Comparison of ENCODE assay signal across 8 mouse cellular contexts in genomic region chr3:90051441-90052350, GRCm38 (mm10). TPM values are rescaled to one million over a fixed set of nuclear protein-coding genes. Genes with fewer than 3 reads are reported as not detected.
A peak's percentile ranks its signal among the peaks of the same experiment; 100 is the strongest.
DNase-seq lines count a peak whose midpoint lies in the region; ATAC-seq and TF ChIP-seq lines count a peak whose summit lies in the region.

TSS of gene 4933434E20Rik (plus strand) at chr3:90051636.

- H3K36me3 ChIP-seq in embryonic facial prominence, embryonic 15.5 days: peaks cover 27% of the 10 kb centered on the region
- peaks cover 27% of the 10 kb centered on the region for H3K36me3 ChIP-seq in heart, adult 2 months (ENCODE audit: control insufficient read depth, insufficient read depth, low read length)
- peaks cover 12% of the 10 kb centered on the region for H3K36me3 ChIP-seq in kidney, postnatal 0 days (ENCODE audit: insufficient read depth, low read length)
- peaks cover 18% of the 10 kb centered on the region for H3K36me3 ChIP-seq in liver, adult 2 months (ENCODE audit: control insufficient read depth, insufficient read depth, low read length)
- H3K36me3 ChIP-seq in stomach, embryonic 16.5 days (ENCODE audit: control insufficient read depth, insufficient read depth, low read length): peaks cover 5% of the 10 kb centered on the region; the same call in 1 of the 2 replicates

- DNase-seq in A20 (ENCODE audit: low read depth, low spot score): peak; percentile 85
- peak; percentile 57 to 76 for DNase-seq in heart, adult 2 months
- DNase-seq in kidney, postnatal 0 days (ENCODE audit: low spot score): peak; percentile 81
- DNase-seq in liver, adult 2 months (ENCODE audit: extremely low read depth, low read depth, low spot score): peak; percentile 36

- H3K9me3 ChIP-seq in embryonic facial prominence, embryonic 15.5 days (replicated peaks): no peaks in the 10 kb centered on the region
- H3K9me3 ChIP-seq in kidney, postnatal 0 days (replicated peaks; ENCODE audit: low read length): no peaks in the 10 kb centered on the region
- H3K9me3 ChIP-seq in stomach, embryonic 16.5 days (replicated peaks; ENCODE audit: control insufficient read depth, low read length): no peaks in the 10 kb centered on the region

- WGBS in embryonic facial prominence, embryonic 15.5 days: under 1% methylated on average over 43 of the region's 43 CpGs
- under 1% methylated on average over 42 of the region's 43 CpGs for WGBS in heart, adult 2 months
- under 1% methylated on average over 38 of the region's 43 CpGs for WGBS in kidney, postnatal 0 days
- WGBS in liver, adult 2 months: under 1% methylated on average over 43 of the region's 43 CpGs
- WGBS in stomach, embryonic 16.5 days: 0% methylated on average over 43 of the region's 43 CpGs

- H3K27me3 ChIP-seq in embryonic facial prominence, embryonic 15.5 days: no peaks in the 10 kb centered on the region
- H3K27me3 ChIP-seq in heart, adult 2 months (ENCODE audit: control insufficient read depth, insufficient read depth, low read length): no peaks in the 10 kb centered on the region
- no peaks in the 10 kb centered on the region for H3K27me3 ChIP-seq in kidney, postnatal 0 days (ENCODE audit: insufficient read depth, low read length)
- H3K27me3 ChIP-seq in liver, adult 2 months (ENCODE audit: control insufficient read depth, insufficient read depth, low read length): no peaks in the 10 kb centered on the region
- no peaks in the 10 kb centered on the region for H3K27me3 ChIP-seq in stomach, embryonic 16.5 days (ENCODE audit: control insufficient read depth, insufficient read depth, low read length)

- no peak for TF ChIP-seq EP300 in heart, adult 2 months (IDR thresholded peaks at IDR 0.05; ENCODE audit: insufficient read depth, low read depth, low read length)

- no peak for TF ChIP-seq CTCF in heart, adult 2 months (IDR thresholded peaks at IDR 0.05)
- no peak for TF ChIP-seq CTCF in kidney, postnatal 0 days (IDR thresholded peaks at IDR 0.05; ENCODE audit: low read depth)
- TF ChIP-seq CTCF in liver, adult 2 months (IDR thresholded peaks at IDR 0.05; ENCODE audit: low read depth, low read length): no peak

- TF ChIP-seq POLR2A in heart, adult 2 months (IDR thresholded peaks at IDR 0.05; ENCODE audit: insufficient read depth, low read depth, low read length): no peak; the same call in none of the 2 replicates
- TF ChIP-seq POLR2A in liver, adult 2 months (IDR thresholded peaks at IDR 0.05; ENCODE audit: extremely low read depth, insufficient read depth, low read length): no peak

- peak within 1 kb of the TSS; percentile 57 for H3K4me2 ChIP-seq in embryonic facial prominence, embryonic 15.5 days (replicated peaks)
- peak within 1 kb of the TSS; percentile 51 for H3K4me2 ChIP-seq in kidney, postnatal 0 days (ENCODE audit: low read length)
- peak within 1 kb of the TSS; percentile 84 for H3K4me2 ChIP-seq in stomach, embryonic 16.5 days (ENCODE audit: low read depth, low read length)

- peak within 1 kb of the TSS; percentile 98 for H3K27ac ChIP-seq in embryonic facial prominence, embryonic 15.5 days (replicated peaks)
- peak within 1 kb of the TSS; percentile 93 for H3K27ac ChIP-seq in heart, adult 2 months
- peak within 1 kb of the TSS; percentile 96 for H3K27ac ChIP-seq in kidney, postnatal 0 days
- peak within 1 kb of the TSS; percentile 87 for H3K27ac ChIP-seq in liver, adult 2 months (replicated peaks; ENCODE audit: insufficient read depth, low read depth, low read length)
- peak within 1 kb of the TSS; percentile 93 for H3K27ac ChIP-seq in stomach, embryonic 16.5 days (ENCODE audit: low read length)

- intact Hi-C loops in heart, adult 2 months (cut with DNase I): loop anchor here (2.0 to 5.0 kb wide), 3 partner anchors 27 to 89 kb away; partner anchors contain the start of gene Atp8b2

- H3K4me3 ChIP-seq in embryonic facial prominence, embryonic 15.5 days (replicated peaks): peak within 1 kb of the TSS; percentile 87
- peak within 1 kb of the TSS; percentile 84 for H3K4me3 ChIP-seq in heart, adult 2 months
- peak within 1 kb of the TSS; percentile 70 for H3K4me3 ChIP-seq in kidney, postnatal 0 days (replicated peaks; ENCODE audit: low read depth, low read length)
- H3K4me3 ChIP-seq in liver, adult 2 months (ENCODE audit: insufficient read depth, low read depth, low read length): peak within 1 kb of the TSS; percentile 99
- H3K4me3 ChIP-seq in stomach, embryonic 16.5 days (replicated peaks; ENCODE audit: low read length): peak within 1 kb of the TSS; percentile 89

- H3K4me1 ChIP-seq in embryonic facial prominence, embryonic 15.5 days: peaks cover 24% of the 10 kb centered on the region
- H3K4me1 ChIP-seq in heart, adult 2 months (ENCODE audit: control insufficient read depth, insufficient read depth, low read length): peaks cover 3% of the 10 kb centered on the region
- peaks cover 11% of the 10 kb centered on the region; the same call in 1 of the 2 replicates for H3K4me1 ChIP-seq in kidney, postnatal 0 days (replicated peaks; ENCODE audit: insufficient read depth, low read length)
- peaks cover 12% of the 10 kb centered on the region; the same call in 1 of the 2 replicates for H3K4me1 ChIP-seq in liver, adult 2 months (ENCODE audit: control insufficient read depth, insufficient read depth, low read length)
- peaks cover 16% of the 10 kb centered on the region for H3K4me1 ChIP-seq in stomach, embryonic 16.5 days (ENCODE audit: control insufficient read depth, insufficient read depth, low read length)

- peak within 1 kb of the TSS; percentile 93 for H3K9ac ChIP-seq in embryonic facial prominence, embryonic 15.5 days
- peak within 1 kb of the TSS; percentile 86 for H3K9ac ChIP-seq in heart, adult 2 months (ENCODE audit: low read depth, low read length)
- H3K9ac ChIP-seq in kidney, postnatal 0 days (ENCODE audit: low read depth, low read length): peak within 1 kb of the TSS; percentile 92
- peak within 1 kb of the TSS; percentile 96 for H3K9ac ChIP-seq in liver, adult 2 months (ENCODE audit: low read depth, low read length)
- peak within 1 kb of the TSS; percentile 94 for H3K9ac ChIP-seq in stomach, embryonic 16.5 days (ENCODE audit: low read length)

- ATAC-seq in activated CD4-positive, CD25-positive, alpha-beta regulatory T cell, adult 4 months: peak; percentile 26
- ATAC-seq in embryonic facial prominence, embryonic 15.5 days (ENCODE audit: insufficient number of reproducible peaks, low FRiP score, low TSS enrichment, low read depth): peak; percentile 65
- peak; percentile 83 for ATAC-seq in kidney, postnatal 0 days (replicated peaks; ENCODE audit: low FRiP score, low read depth)
- peak; percentile 54 for ATAC-seq in monocyte, adult 5-6 weeks (replicated peaks; ENCODE audit: insufficient number of reproducible peaks, low FRiP score, low TSS enrichment, poor library complexity, severe bottlenecking)
- peak; percentile 72 for ATAC-seq in stomach, embryonic 16.5 days (ENCODE audit: insufficient read depth, low FRiP score)

- H3K79me2 ChIP-seq in heart, adult 2 months (replicated peaks; ENCODE audit: control insufficient read depth, insufficient read depth, low read length): peaks cover 6% of the 10 kb centered on the region
- peaks cover 15% of the 10 kb centered on the region for H3K79me2 ChIP-seq in liver, adult 2 months (ENCODE audit: control insufficient read depth, insufficient read depth, low read length)

RNA-seq across cellular contexts. Expression of gene 4933434E20Rik, which starts in this region (rescaled TPM):
- polyA plus RNA-seq in activated CD4-positive, CD25-positive, alpha-beta regulatory T cell, adult 4 months (2017; shearing (Covaris generic)): 100 to 1,000 TPM; 295 to 347 TPM
- polyA plus RNA-seq in embryonic facial prominence, embryonic 15.5 days (2015; fragmentation: Nextera tagmentation; extraction: Ambion mirVana): 132 and 149 TPM in 2 replicates
- total RNA-seq in heart, adult 2 months (2021): 10 to 100 TPM; 81.6 to 96.1 TPM
- 52.8 and 85.1 TPM in 2 replicates for polyA plus RNA-seq in heart, adult 2 months (2012; rRNA removed)
- 166 and 177 TPM in 2 replicates for polyA plus RNA-seq in kidney, postnatal 0 days (2015; fragmentation: Nextera tagmentation; extraction: Ambion mirVana)
- 64.7 and 67.9 TPM in 2 replicates for total RNA-seq in liver, adult 2 months (2014; rRNA removed)
- polyA plus RNA-seq in liver, adult 2 months (2012; rRNA removed): 23.4 and 24.2 TPM in 2 replicates
- 71.0 to 80.3 TPM (median 79.6 TPM) in 3 replicates for total RNA-seq in monocyte, adult 5-6 weeks (2017)
- polyA plus RNA-seq in stomach, embryonic 16.5 days (2015; fragmentation: Nextera tagmentation; extraction: Ambion mirVana): 157 and 158 TPM in 2 replicates

Comparison
In these comparisons a context has a peak if more than half of its experiments do, and no peak if none do; other contexts are left out.
1. Peak in every context shown above with its lines: DNase-seq, ATAC-seq, H3K4me3 ChIP-seq and H3K27ac ChIP-seq.
2. ATAC-seq: peak in every context shown above with its lines; median percentile 83 in kidney, postnatal 0 days; 72 in stomach, embryonic 16.5 days; 65 in embryonic facial prominence, embryonic 15.5 days; 54 in monocyte, adult 5-6 weeks; 26 in activated CD4-positive, CD25-positive, alpha-beta regulatory T cell, adult 4 months.